Mouse (Mus musculus) adrenal gland, adult 2 months (tissue): ENCODE results near the gene Colq. TPM values are rescaled to one million over a fixed set of nuclear protein-coding genes. Genes with fewer than 3 reads are reported as not detected.

Experiments used
- DNase-seq: peaks from one replicate; pipeline ENCODE4 v3.0.0; 2021
- polyA plus RNA-seq: library from polyadenylated mRNA; depleted of rRNA; stranded (reverse); fragments of >200 nt; gene quantifications from 2 replicates; pipeline ENCODE4 v1.2.3, GENCODE M21; 2012; rRNA removed
- total RNA-seq, 2 experiments: library from RNA; stranded (reverse); gene quantifications; 2 replicates each; pipeline ENCODE4 v1.2.3; 2021

The Colq gene
- total and polyA plus RNA-seq, 3 experiments, result 0.10 TPM; not detected in 2

GRCm38 (mm10) chr14:31525040-31525810 lies 65.9 kb downstream of the Colq start:
- DNase-seq, result no peak

- DNase-seq, result no peak
These were observed 69.8 kb downstream of the Colq start for GRCm38 (mm10) chr14:31521318-31521717.

GRCm38 (mm10) chr14:31519165-31519564 lies 72.0 kb downstream of the Colq start:
- no peak for DNase-seq

- DNase-seq, result no peak
These were observed 75.2 kb downstream of the Colq start for GRCm38 (mm10) chr14:31515895-31516294.

GRCm38 (mm10) chr14:31510322-31510721 lies 80.8 kb downstream of the Colq start:
- DNase-seq, result no peak

- peak; percentile 72 for DNase-seq
These were observed 81.2 kb downstream of the Colq start for GRCm38 (mm10) chr14:31509911-31510310.

- no peak for DNase-seq
These were observed 84.7 kb downstream of the Colq start for GRCm38 (mm10) chr14:31506456-31506855.

- no peak for DNase-seq
These were observed 87.7 kb downstream of the Colq start for GRCm38 (mm10) chr14:31503406-31503805.

- DNase-seq, result no peak
These were observed 91.6 kb downstream of the Colq start for GRCm38 (mm10) chr14:31499526-31499925.

- DNase-seq, result peak; percentile 73
These were observed 94.9 kb downstream of the Colq start for GRCm38 (mm10) chr14:31496241-31496646.

GRCm38 (mm10) chr14:31495538-31495937 lies 95.6 kb downstream of the Colq start:
- DNase-seq, result no peak

GRCm38 (mm10) chr14:31494975-31495455 lies 96.1 kb downstream of the Colq start, which contains the start of gene Mettl6:
Mettl6 (minus strand) TSS chr14:31495040.
- DNase-seq, result peak; percentile 94

GRCm38 (mm10) chr14:31494349-31494974 lies 96.7 kb downstream of the Colq start, which contains the start of gene Eaf1:
Eaf1 (plus strand) TSS chr14:31494399.
- peak; percentile 59 for DNase-seq

GRCm38 (mm10) chr14:31493901-31494300 lies 97.2 kb downstream of the Colq start:
- DNase-seq, result no peak

- no peak for DNase-seq
These were observed 103.1 kb downstream of the Colq start for GRCm38 (mm10) chr14:31488055-31488454.

GRCm38 (mm10) chr14:31486465-31486864 lies 104.7 kb downstream of the Colq start:
- DNase-seq, result no peak

- DNase-seq, result no peak
These were observed 108.7 kb downstream of the Colq start for GRCm38 (mm10) chr14:31482417-31482816.

- no peak for DNase-seq
These were observed 117.8 kb downstream of the Colq start for GRCm38 (mm10) chr14:31473297-31473696.

Other genes starting within 250 kb of the Colq start
- gene Sh3bp5, start 155.3 kb downstream of the Colq start, total RNA-seq, result 100 to 1,000 TPM; 111 to 164 TPM
- 21.1 and 28.5 TPM in 2 replicates for gene Sh3bp5, start 155.3 kb downstream of the Colq start, polyA plus RNA-seq
- gene Eaf1, start 96.9 kb downstream of the Colq start, total RNA-seq, result 10 to 100 TPM; 51.9 to 76.2 TPM
- 54.2 and 66.7 TPM in 2 replicates for gene Eaf1, start 96.9 kb downstream of the Colq start, polyA plus RNA-seq
- gene Mettl6, start 96.3 kb downstream of the Colq start, total RNA-seq, result 10 to 100 TPM; 18.7 TPM
- 3.8 and 5.0 TPM in 2 replicates for gene Mettl6, start 96.3 kb downstream of the Colq start, polyA plus RNA-seq
- 1 to 10 TPM in 1 of 2 experiments, not detected in 1; 2.3 TPM for gene Gm49387, start 49.5 kb upstream of the Colq start, total RNA-seq
- 1.9 TPM in 1 of 2 replicates, not detected in the other for gene Gm49387, start 49.5 kb upstream of the Colq start, polyA plus RNA-seq
- gene Btd, start 49.7 kb upstream of the Colq start, total RNA-seq, result 10 to 100 TPM; 55.6 to 63.4 TPM
- gene Btd, start 49.7 kb upstream of the Colq start, polyA plus RNA-seq, result 45.8 and 46.2 TPM in 2 replicates
- gene Hacl1, start 49.9 kb upstream of the Colq start, total RNA-seq, result 10 to 100 TPM; 38.9 to 67.1 TPM
- gene Hacl1, start 49.9 kb upstream of the Colq start, polyA plus RNA-seq, result 10.8 and 15.2 TPM in 2 replicates
- gene Ankrd28, start 239.3 kb upstream of the Colq start, total RNA-seq, result 10 to 100 TPM; 10.4 to 17.7 TPM
- 1.2 and 3.2 TPM in 2 replicates for gene Ankrd28, start 239.3 kb upstream of the Colq start, polyA plus RNA-seq